ENCODE assay signal across 8 mouse cellular contexts in genomic region chr10:80018739-80019297, GRCm38 (mm10). TPM values are rescaled to one million over a fixed set of nuclear protein-coding genes. Genes with fewer than 3 reads are reported as not detected.
A peak's percentile ranks its signal among the peaks of the same experiment; 100 is the strongest.
DNase-seq lines count a peak whose midpoint lies in the region; ATAC-seq lines count a peak whose summit lies in the region.

No protein-coding gene starts in this region.

- ATAC-seq in embryonic facial prominence, embryonic 14.5 days (ENCODE audit: low read depth), result peak; percentile 43; the same call in 1 of the 2 replicates
- 0 out of 2 replicates have a peak, but pooled peaks have one; percentile 7 for ATAC-seq in megakaryocyte progenitor cell, adult 5-6 weeks (replicated peaks; ENCODE audit: poor library complexity)

- no peak overlapping the region for H3K4me3 ChIP-seq in embryonic facial prominence, embryonic 14.5 days (ENCODE audit: low read depth, low read length)

- no peaks in the 10 kb centered on the region for H3K36me3 ChIP-seq in embryonic facial prominence, embryonic 14.5 days (ENCODE audit: control insufficient read depth, insufficient read depth, low read length)

- no peak overlapping the region for H3K27ac ChIP-seq in embryonic facial prominence, embryonic 14.5 days (replicated peaks; ENCODE audit: low read depth, low read length)

- H3K4me2 ChIP-seq in embryonic facial prominence, embryonic 14.5 days (ENCODE audit: low read depth, low read length), result peak overlapping the region; percentile 46; the same call in 1 of the 2 replicates

- no peaks in the 10 kb centered on the region for H3K9me3 ChIP-seq in embryonic facial prominence, embryonic 14.5 days (ENCODE audit: control insufficient read depth, low read length)

- 0 out of 2 replicates have a peak, but pooled peaks cover 9% of the 10 kb centered on the region for H3K4me1 ChIP-seq in embryonic facial prominence, embryonic 14.5 days (ENCODE audit: control insufficient read depth, insufficient read depth, low read length)

- DNase-seq in layer of hippocampus, adult 11-12 months (ENCODE audit: low spot score), result peak; percentile 52
- no peak for DNase-seq in layer of hippocampus, adult 8-10 months (ENCODE audit: low spot score in 2 of 2)
- no peak for DNase-seq in embryonic facial prominence, embryonic 14.5 days (ENCODE audit: low spot score)
- peak; percentile 41 to 58 for DNase-seq in kidney, postnatal 4 days
- peak; percentile 79 for DNase-seq in yolk sac, embryonic 10.5 days (ENCODE audit: low spot score)
- no peak for DNase-seq in cerebellum, adult 11 months
- no peak for DNase-seq in layer of hippocampus, postnatal 25 days (ENCODE audit: extremely low spot score in 1 of 2, low spot score in 1 of 2)

- peak overlapping the region; percentile 45; the same call in 1 of the 2 replicates for H3K9ac ChIP-seq in embryonic facial prominence, embryonic 14.5 days (ENCODE audit: low read depth, low read length)

- 11% methylated on average over 10 of the region's 15 CpGs for WGBS in embryonic facial prominence, embryonic 14.5 days

- peaks cover 24% of the 10 kb centered on the region for H3K27me3 ChIP-seq in embryonic facial prominence, embryonic 14.5 days (replicated peaks; ENCODE audit: control insufficient read depth, insufficient read depth, low read length)

RNA-seq across cellular contexts. Expression of gene Arhgap45, which starts 2.4 kb away (rescaled TPM):
- total RNA-seq in layer of hippocampus, adult 8-10 months (2022), result 10 to 100 TPM in 2 of 4 experiments, 1 to 10 TPM in 2; 2.8 to 14.1 (median 8.2) TPM
- 4.4 and 6.4 TPM in 2 replicates for polyA plus RNA-seq in embryonic facial prominence, embryonic 14.5 days (2014; fragmentation: Nextera tagmentation; extraction: Ambion mirVana)
- total RNA-seq in megakaryocyte progenitor cell, adult 5-6 weeks (2015), result 64.1 and 69.0 TPM in 2 replicates
- total RNA-seq in megakaryocyte progenitor cell, adult 5-6 weeks (2017), result 112 and 121 TPM in 2 replicates
- total RNA-seq in layer of hippocampus, postnatal 25 days (2021), result 1 to 10 TPM; 3.3 to 4.3 TPM

RNA-seq across cellular contexts. Expression of gene Polr2e, which starts 20.8 kb away (rescaled TPM):
- total RNA-seq in layer of hippocampus, adult 8-10 months (2022), result 10 to 100 TPM; 64.2 to 86.7 (median 75.4) TPM
- 207 and 227 TPM in 2 replicates for polyA plus RNA-seq in embryonic facial prominence, embryonic 14.5 days (2014; fragmentation: Nextera tagmentation; extraction: Ambion mirVana)
- 93.3 and 99.5 TPM in 2 replicates for total RNA-seq in megakaryocyte progenitor cell, adult 5-6 weeks (2015)
- total RNA-seq in megakaryocyte progenitor cell, adult 5-6 weeks (2017), result 74.3 and 89.9 TPM in 2 replicates
- total RNA-seq in layer of hippocampus, postnatal 25 days (2021), result 10 to 100 TPM; 86.6 to 91.0 TPM

RNA-seq across cellular contexts. Expression of gene Abca7, which starts 22.5 kb away (rescaled TPM):
- total RNA-seq in layer of hippocampus, adult 8-10 months (2022), result 10 to 100 TPM; 12.4 to 13.6 (median 13.3) TPM
- polyA plus RNA-seq in embryonic facial prominence, embryonic 14.5 days (2014; fragmentation: Nextera tagmentation; extraction: Ambion mirVana), result 2.5 and 2.8 TPM in 2 replicates
- 15.4 and 15.8 TPM in 2 replicates for total RNA-seq in megakaryocyte progenitor cell, adult 5-6 weeks (2015)
- 17.0 and 17.5 TPM in 2 replicates for total RNA-seq in megakaryocyte progenitor cell, adult 5-6 weeks (2017)
- total RNA-seq in layer of hippocampus, postnatal 25 days (2021), result 10 to 100 TPM in 1 of 2 experiments, 1 to 10 TPM in 1; 9.6 to 10.2 TPM

RNA-seq across cellular contexts. Expression of gene Gpx4, which starts 28.1 kb away (rescaled TPM):
- 100 to 1,000 TPM; 433 to 528 (median 468) TPM for total RNA-seq in layer of hippocampus, adult 8-10 months (2022)
- polyA plus RNA-seq in embryonic facial prominence, embryonic 14.5 days (2014; fragmentation: Nextera tagmentation; extraction: Ambion mirVana), result 505 and 517 TPM in 2 replicates
- total RNA-seq in megakaryocyte progenitor cell, adult 5-6 weeks (2015), result 253 and 271 TPM in 2 replicates
- 358 and 365 TPM in 2 replicates for total RNA-seq in megakaryocyte progenitor cell, adult 5-6 weeks (2017)
- 100 to 1,000 TPM; 486 to 515 TPM for total RNA-seq in layer of hippocampus, postnatal 25 days (2021)

RNA-seq across cellular contexts. Expression of gene Cnn2, which starts 30.4 kb away (rescaled TPM):
- 1 to 10 TPM; 5.3 to 9.8 (median 6.6) TPM for total RNA-seq in layer of hippocampus, adult 8-10 months (2022)
- 293 and 304 TPM in 2 replicates for polyA plus RNA-seq in embryonic facial prominence, embryonic 14.5 days (2014; fragmentation: Nextera tagmentation; extraction: Ambion mirVana)
- total RNA-seq in megakaryocyte progenitor cell, adult 5-6 weeks (2015), result 50.5 and 52.8 TPM in 2 replicates
- total RNA-seq in megakaryocyte progenitor cell, adult 5-6 weeks (2017), result 73.3 and 84.1 TPM in 2 replicates
- total RNA-seq in layer of hippocampus, postnatal 25 days (2021), result 1 to 10 TPM; 5.8 to 6.0 TPM

Comparison
In these comparisons a context has a peak if more than half of its experiments do, and no peak if none do; other contexts are left out.
1. DNase-seq: peak in layer of hippocampus, adult 11-12 months (single experiment), kidney, postnatal 4 days (2 of 2) and yolk sac, embryonic 10.5 days (single experiment); none in layer of hippocampus, adult 8-10 months (0 of 2), embryonic facial prominence, embryonic 14.5 days (single experiment), cerebellum, adult 11 months (single experiment) and layer of hippocampus, postnatal 25 days (0 of 2).
2. RNA of gene Arhgap45, which starts 2.4 kb away (total RNA-seq): 64.1 to 121 TPM in megakaryocyte progenitor cell, adult 5-6 weeks; 2.8 to 14.1 TPM in layer of hippocampus, adult 8-10 months and 3.3 to 4.3 TPM in layer of hippocampus, postnatal 25 days; every median in the first group is over 4 times any median in the second.